Mouse (Mus musculus): Measurements from ENCODE around the gene Rnf39.
A peak's percentile ranks its signal among the peaks of the same experiment; 100 is the strongest.
"Not testable (repeated sequence)": the region's sequence is repeated elsewhere in the genome, so short reads cannot be mapped to it uniquely, and the experiment has no call there.

Gene Rnf39

DNA sequence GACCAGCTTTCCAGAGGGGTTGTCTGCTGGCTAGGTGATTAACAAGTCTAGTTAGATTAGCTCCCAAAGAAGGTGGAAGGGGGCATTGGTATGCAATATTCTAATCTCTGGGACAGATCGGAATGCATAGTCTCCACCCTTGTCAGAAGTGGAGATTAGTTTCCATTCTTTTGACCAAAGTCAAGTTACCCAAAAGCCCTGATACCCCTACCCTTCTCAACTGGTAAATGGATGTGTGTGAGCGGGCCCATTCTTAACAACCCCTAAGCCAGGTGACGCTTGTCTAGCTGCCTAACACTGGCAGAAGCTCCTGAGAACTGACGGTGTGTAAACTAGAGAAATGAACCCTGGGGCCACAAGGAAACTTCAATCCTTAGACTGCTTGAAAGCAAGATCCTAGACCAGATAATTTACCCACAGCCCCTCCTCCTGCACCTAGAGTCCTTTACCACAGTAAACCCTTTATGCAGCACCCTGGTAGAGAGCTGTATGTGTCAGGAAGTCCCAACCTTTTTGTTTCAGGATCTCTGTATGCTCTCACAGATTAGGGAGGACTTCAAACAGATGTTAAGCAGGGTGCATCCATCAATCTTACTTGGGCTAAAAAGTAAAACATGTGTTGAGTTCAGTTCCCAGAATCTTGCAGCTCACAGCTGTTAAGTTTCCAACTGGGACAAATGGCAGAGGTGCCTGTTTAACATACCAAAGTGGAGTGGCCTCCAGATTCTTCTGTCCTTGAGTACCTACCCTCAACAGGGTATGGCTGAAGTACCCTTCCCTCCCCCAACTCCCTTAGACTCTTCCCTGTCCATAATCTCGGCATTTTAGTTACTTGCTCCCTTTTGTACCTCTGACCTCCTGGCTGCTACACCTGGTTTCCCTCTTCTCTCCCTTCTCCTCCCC is 39.8 kb downstream of the Rnf39 start:
- no peak for DNase-seq (ENCODE audit: low spot score in 2 of 2)

DNA sequence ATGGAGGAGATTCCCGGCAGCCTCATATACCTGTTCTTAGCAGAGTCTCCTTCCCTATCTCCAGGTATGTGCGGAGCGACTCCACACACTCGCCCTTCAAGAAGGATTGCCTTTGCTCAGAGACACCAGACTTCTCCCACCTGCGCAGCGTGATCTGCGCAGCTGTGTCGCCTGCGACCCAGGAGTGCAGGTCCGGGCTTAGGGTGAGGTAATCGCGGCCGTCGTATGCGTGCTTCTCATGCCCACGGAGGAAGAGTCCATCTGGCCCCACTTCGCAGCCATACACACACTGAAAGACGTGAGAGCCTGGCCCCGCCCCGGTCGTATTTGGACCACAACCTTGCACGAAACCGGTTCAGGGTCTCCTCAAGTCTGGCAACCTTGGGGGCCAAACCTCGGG is 45.8 kb downstream of the Rnf39 start:
- DNase-seq (ENCODE audit: low spot score in 2 of 2): no peak

DNA sequence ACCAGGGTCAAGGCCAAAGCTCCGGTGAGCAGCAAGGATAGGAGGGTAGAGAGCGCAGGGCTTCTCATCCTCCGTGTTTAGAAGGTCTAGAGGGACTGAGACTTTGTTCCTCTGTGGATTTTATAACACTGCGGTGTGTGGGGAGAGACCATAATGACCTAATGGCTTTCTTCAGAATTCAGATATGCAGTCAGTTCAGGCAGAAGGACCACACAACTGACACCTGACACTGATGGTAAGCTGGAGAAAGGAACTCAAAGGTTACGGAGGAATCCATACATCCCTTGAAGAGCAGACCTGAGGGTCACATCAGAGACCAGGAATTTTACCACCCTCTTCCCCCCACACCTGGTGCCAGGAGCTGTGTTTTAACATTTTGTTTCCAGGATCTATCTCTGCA is 46.7 kb downstream of the Rnf39 start, which contains the start of gene H2-M5:
H2-M5 (minus strand) TSS at position 101 of the 400 bp plus-strand sequence.
- DNase-seq (ENCODE audit: low spot score in 2 of 2): no peak

- DNase-seq (ENCODE audit: low spot score in 2 of 2): not testable (repeated sequence)
Observed at GRCm38 (mm10) chr17:36990630-36991029, 47.9 kb downstream of the Rnf39 start.

DNA sequence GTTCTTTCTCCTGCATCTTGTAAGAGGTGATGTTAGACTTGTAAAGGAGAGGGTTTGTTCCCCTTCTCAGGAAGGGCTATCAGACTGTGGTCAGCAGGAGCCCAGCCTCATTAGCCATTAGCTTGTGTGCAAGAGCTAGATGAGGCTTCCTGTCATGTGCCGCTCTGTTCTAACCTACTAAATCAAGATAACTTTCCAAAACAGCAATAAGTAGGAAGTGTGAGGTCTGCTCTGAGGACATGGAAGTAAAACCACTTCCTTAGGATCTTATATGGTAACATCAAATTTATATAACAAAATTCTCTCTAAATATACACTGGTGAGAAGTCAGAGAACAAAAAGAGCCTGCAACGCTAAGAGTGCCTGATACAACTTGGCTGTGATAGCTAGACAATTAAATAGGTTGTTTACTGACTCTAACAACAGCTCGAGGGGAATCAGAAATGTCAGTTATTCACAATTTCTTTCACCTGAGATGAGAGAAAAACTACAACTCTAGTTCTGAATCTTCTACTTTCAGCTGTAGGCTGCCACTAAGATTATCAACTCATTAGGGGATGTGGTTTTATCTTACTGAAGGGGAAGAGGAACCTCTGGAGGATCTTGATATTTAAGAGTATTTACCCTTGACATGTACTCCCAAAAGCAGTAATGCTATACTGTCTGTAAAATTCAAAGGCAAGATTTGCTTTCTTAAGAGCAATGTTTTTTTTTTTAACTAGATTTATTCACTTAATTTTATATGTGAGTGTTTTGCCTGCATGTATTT is 49.8 kb downstream of the Rnf39 start:
- no peak for DNase-seq (ENCODE audit: low spot score in 2 of 2)

DNA sequence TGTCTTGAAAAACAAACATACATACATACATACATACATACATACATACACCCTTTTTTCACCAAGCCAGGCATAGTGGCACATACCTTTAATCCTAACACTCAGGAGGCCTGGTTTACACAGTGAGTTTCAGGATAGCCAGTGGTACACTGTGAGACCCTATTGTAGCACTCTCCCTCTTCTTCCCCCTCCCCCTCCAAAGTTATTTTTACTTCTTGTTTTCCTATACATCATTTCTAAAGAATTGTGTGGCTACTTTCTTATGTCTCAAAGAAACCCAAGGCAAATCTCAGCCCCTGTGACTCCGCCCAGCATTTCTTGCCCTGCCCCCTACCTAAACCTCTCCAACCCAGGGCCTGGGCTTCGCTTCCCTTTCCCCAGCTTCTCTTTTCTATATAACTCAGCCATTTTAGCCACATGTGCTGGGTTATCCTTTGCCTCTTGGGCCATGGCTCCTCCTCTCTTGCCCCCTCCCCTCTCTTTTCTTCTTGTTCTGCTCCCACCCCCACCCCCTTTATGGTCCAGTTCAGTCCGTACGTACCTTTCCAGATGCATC is 51.1 kb downstream of the Rnf39 start:
- DNase-seq (ENCODE audit: low spot score in 2 of 2): no peak

GRCm38 (mm10) chr17:36994528-36994927 is 51.8 kb downstream of the Rnf39 start:
- no peak for DNase-seq (ENCODE audit: low spot score in 2 of 2)

DNA sequence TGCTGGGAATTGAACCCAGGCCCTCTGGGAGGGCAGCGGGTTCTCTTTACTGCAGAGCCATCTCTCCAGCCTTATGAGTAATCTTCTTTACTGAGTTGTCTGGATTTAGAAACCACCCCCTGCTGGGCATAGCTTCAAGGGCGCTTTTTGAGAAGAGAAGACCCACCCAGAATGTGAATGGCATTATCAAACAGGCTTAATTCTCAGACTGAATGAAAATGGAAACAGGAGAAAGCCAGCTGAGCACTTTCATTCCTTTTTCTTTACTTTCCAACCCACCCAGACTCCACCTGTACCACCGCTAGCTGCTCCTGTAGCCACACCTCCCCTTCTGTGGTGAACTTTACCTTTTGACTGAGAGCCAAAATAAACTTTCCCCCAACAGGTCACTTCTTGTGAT is 52.7 kb downstream of the Rnf39 start:
- no peak for DNase-seq (ENCODE audit: low spot score in 2 of 2)

DNA sequence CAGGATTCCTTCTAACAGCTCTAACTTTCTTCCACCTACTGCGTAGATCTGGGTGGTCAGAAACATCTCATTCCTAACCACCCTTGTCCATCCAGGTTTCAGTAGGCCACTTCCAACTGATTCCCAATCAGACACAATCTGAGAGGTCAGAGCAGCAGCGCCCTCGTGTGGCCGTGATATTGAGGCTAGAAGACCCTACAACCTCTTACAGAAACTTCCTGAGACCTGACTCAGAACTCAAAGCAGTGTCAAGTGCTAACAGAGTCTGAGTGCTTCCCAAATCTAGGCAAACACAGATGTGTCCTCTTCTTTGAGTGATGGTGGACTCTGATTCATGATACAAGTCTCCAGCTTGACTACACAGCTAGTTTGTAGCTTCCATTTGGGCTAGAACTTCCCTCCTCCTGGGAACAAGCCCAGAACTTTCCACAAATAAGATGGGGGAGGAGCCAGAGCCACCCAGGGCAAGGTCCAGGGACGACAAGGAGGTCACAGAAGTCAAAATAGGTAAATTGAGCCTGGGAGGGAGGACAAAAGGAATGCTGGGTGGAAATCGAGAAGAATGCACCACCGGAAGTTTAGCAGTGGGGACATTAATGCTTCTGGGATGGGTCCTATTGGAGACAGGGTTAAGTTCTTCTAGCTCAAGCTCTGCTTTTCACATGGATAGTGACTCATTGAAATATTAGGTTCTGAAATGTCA is 54.5 kb downstream of the Rnf39 start:
- peak; percentile 74 to 78 for DNase-seq (ENCODE audit: low spot score in 2 of 2)
